In genomic region chr2:65238171-65238963, GRCm38 (mm10) we compare ENCODE assay signal across 8 mouse cellular contexts. TPM values are rescaled to one million over a fixed set of nuclear protein-coding genes. Genes with fewer than 3 reads are reported as not detected.
DNase-seq lines count a peak whose midpoint lies in the region; ATAC-seq and TF ChIP-seq lines count a peak whose summit lies in the region.

No protein-coding gene starts in this region.

- ATAC-seq in Patski = peak; percentile 85
- peak; percentile 94 for ATAC-seq in hindbrain, embryonic 16.5 days

- no peaks in the 10 kb centered on the region for H3K79me2 ChIP-seq in macrophage (ENCODE audit: inconsistent target)

- peak overlapping the region; percentile 99 for H3K4me2 ChIP-seq in hindbrain, embryonic 16.5 days (ENCODE audit: low read length)

- H3K4me3 ChIP-seq in hindbrain, embryonic 16.5 days (ENCODE audit: low read length) = peak overlapping the region; percentile 75
- peak overlapping the region; percentile 16; the same call in 1 of the 2 replicates for H3K4me3 ChIP-seq in macrophage (ENCODE audit: inconsistent target)

- no peaks in the 10 kb centered on the region for H3K27me3 ChIP-seq in Patski
- peaks cover 3% of the 10 kb centered on the region; the same call in 1 of the 2 replicates for H3K27me3 ChIP-seq in hindbrain, embryonic 16.5 days (replicated peaks; ENCODE audit: control insufficient read depth, insufficient read depth, low read length)

- H3K27ac ChIP-seq in hindbrain, embryonic 16.5 days (ENCODE audit: low read depth, low read length) = peak overlapping the region; percentile 70
- H3K27ac ChIP-seq in macrophage = no peak overlapping the region

- H3K4me1 ChIP-seq in hindbrain, embryonic 16.5 days (ENCODE audit: control insufficient read depth, insufficient read depth, low read depth, low read length) = peaks cover 9% of the 10 kb centered on the region

- DNase-seq in Patski (ENCODE audit: low read depth, low spot score) = no peak
- peak; percentile 38 to 55 for DNase-seq in cerebellum, postnatal 14 days
- DNase-seq in gastrocnemius, adult 8-10 months (ENCODE audit: low spot score in 2 of 2) = peak; percentile 33 to 76
- peak; percentile 11 to 37 for DNase-seq in left cerebral cortex, adult 8-10 months (ENCODE audit: low spot score in 2 of 2)
- DNase-seq in right cerebral cortex, adult 18-20 months = peak; percentile 63
- peak; percentile 85 for DNase-seq in urinary bladder, adult 2 months (ENCODE audit: low spot score)

- H3K9ac ChIP-seq in hindbrain, embryonic 16.5 days (ENCODE audit: low read depth, low read length) = peak overlapping the region; percentile 72

- peak; percentile 47 for TF ChIP-seq CTCF in Patski (IDR thresholded peaks at IDR 0.05)

- WGBS in hindbrain, embryonic 16.5 days = under 1% methylated on average over 69 of the region's 114 CpGs
- WGBS in macrophage (ENCODE audit: missing documents) = under 1% methylated on average over 82 of the region's 114 CpGs

- CTCF ChIA-PET in Patski (lab: Charles Lee) = interaction anchor here (1.2 kb wide), 2 partner anchors 38 to 99 kb away, joined by 3 read pairs; no protein-coding TSS in a partner anchor

- no peaks in the 10 kb centered on the region for H3K36me3 ChIP-seq in hindbrain, embryonic 16.5 days (ENCODE audit: control insufficient read depth, insufficient read depth, low read length)
- H3K36me3 ChIP-seq in macrophage (ENCODE audit: inconsistent target) = no peaks in the 10 kb centered on the region

- POLR2A ChIA-PET in Patski (lab: Charles Lee) = interaction anchor here (0.7 to 1.6 kb wide), 6 partner anchors 16 to 95 kb away, joined by 3 to 6 read pairs (median 3); no protein-coding TSS in a partner anchor

- in situ Hi-C loops in Patski (cut with MboI; ENCODE audit: low pct_unique_long_range_greater_than_20kb) = no loop called here

- no peaks in the 10 kb centered on the region for H3K9me3 ChIP-seq in hindbrain, embryonic 16.5 days (ENCODE audit: control insufficient read depth, low read length)

RNA-seq across cellular contexts. Expression of gene Cobll1, which starts 0.8 kb away (rescaled TPM):
- polyA plus RNA-seq in Patski (2021) = 71.0 TPM
- 1 to 10 TPM; 4.0 to 5.1 (median 4.4) TPM for total RNA-seq in gastrocnemius, adult 8-10 months (2022)
- 2.8 and 3.7 TPM in 2 replicates for polyA plus RNA-seq in hindbrain, embryonic 16.5 days (2015; fragmentation: Nextera tagmentation; extraction: Ambion mirVana)
- 10 to 100 TPM in 1 of 4 experiments, 1 to 10 TPM in 3; 7.7 to 10.1 (median 9.5) TPM for total RNA-seq in left cerebral cortex, adult 8-10 months (2022)
- total RNA-seq in macrophage (2018; cell fraction: chromatin; rRNA removed) = 10 to 100 TPM in 2 of 26 experiments, 1 to 10 TPM in 21, under 1 TPM in 3; 0.55 to 30.7 (median 1.9) TPM
- 1 to 10 TPM in 14 of 26 experiments, under 1 TPM in 12; 0.58 to 3.0 (median 1.0) TPM for total RNA-seq in macrophage (2018; cell fraction: cytosol; rRNA removed)
- 10 to 100 TPM in 2 of 26 experiments, 1 to 10 TPM in 22, under 1 TPM in 2; 0.87 to 23.4 (median 1.8) TPM for total RNA-seq in macrophage (2018; cell fraction: nucleus; rRNA removed)
- polyA plus RNA-seq in macrophage (2018) = 0.34 to 0.47 TPM (median 0.40 TPM) in 3 replicates
- polyA plus RNA-seq in urinary bladder, adult 2 months (2012; rRNA removed) = 19.0 and 20.9 TPM in 2 replicates
